Mouse (Mus musculus): ENCODE measurements around the gene Sh3tc1.

The Sh3tc1 gene

GRCm38 (mm10) chr5:35679256-35680155 lies 60.3 kb downstream of the Sh3tc1 start, which contains the start of gene Htra3:
Gene Htra3, minus strand, starts transcription at chr5:35679782.
- DNase-seq, result peak; percentile 57

GRCm38 (mm10) chr5:35676964-35677363 lies 62.8 kb downstream of the Sh3tc1 start:
- DNase-seq, result no peak

GRCm38 (mm10) chr5:35674081-35674555 lies 65.7 kb downstream of the Sh3tc1 start:
- peak; percentile 93 for DNase-seq

GRCm38 (mm10) chr5:35673086-35673485 lies 66.7 kb downstream of the Sh3tc1 start:
- peak; percentile 91 for DNase-seq

GRCm38 (mm10) chr5:35672581-35672980 lies 67.2 kb downstream of the Sh3tc1 start:
- DNase-seq, result no peak

- peak; percentile 79 for DNase-seq
Measured at GRCm38 (mm10) chr5:35671474-35671891, 68.3 kb downstream of the Sh3tc1 start.

- peak; percentile 45 for DNase-seq
Measured at GRCm38 (mm10) chr5:35670412-35670801, 69.4 kb downstream of the Sh3tc1 start.

GRCm38 (mm10) chr5:35669747-35670411 lies 69.9 kb downstream of the Sh3tc1 start:
- no peak for DNase-seq

- DNase-seq, result no peak
Measured at GRCm38 (mm10) chr5:35666152-35666551, 73.6 kb downstream of the Sh3tc1 start.

- no peak for DNase-seq
Measured at GRCm38 (mm10) chr5:35662021-35662545, 77.7 kb downstream of the Sh3tc1 start.

- no peak for DNase-seq
Measured at GRCm38 (mm10) chr5:35661210-35661609, 78.6 kb downstream of the Sh3tc1 start.

GRCm38 (mm10) chr5:35659503-35659902 lies 80.3 kb downstream of the Sh3tc1 start:
- no peak for DNase-seq

- no peak for DNase-seq
Measured at GRCm38 (mm10) chr5:35655753-35656485, 83.9 kb downstream of the Sh3tc1 start.

GRCm38 (mm10) chr5:35653743-35654395 lies 85.9 kb downstream of the Sh3tc1 start:
- no peak for DNase-seq

GRCm38 (mm10) chr5:35652872-35653271 lies 86.9 kb downstream of the Sh3tc1 start:
- no peak for DNase-seq

- no peak for DNase-seq
Measured at GRCm38 (mm10) chr5:35652319-35652718, 87.5 kb downstream of the Sh3tc1 start.

- DNase-seq, result no peak
Measured at GRCm38 (mm10) chr5:35648230-35648629, 91.6 kb downstream of the Sh3tc1 start.

- DNase-seq, result peak; percentile 35
Measured at GRCm38 (mm10) chr5:35647562-35647961, 92.2 kb downstream of the Sh3tc1 start.

Data from kidney, postnatal 14 days (tissue).